ENCODE assay signal across 13 mouse cellular contexts in the genomic region with DNA sequence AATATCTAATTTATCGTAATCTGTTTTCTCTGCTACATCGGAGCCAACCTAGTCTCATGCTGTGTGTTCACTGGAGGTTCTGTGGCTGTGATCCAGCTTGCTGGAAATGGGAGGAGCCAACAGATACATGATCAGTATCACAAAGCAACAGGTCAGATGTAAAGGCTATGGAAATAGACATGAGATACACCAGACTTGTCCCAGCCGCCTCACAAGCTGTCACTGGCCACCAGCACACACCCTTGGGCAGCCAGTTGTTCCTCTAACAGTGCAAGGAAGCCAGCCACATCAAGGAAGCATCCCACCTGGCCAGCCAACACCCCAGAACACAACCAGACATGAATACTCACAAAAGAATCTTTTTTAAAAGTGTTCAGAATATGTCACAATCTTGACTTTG. TPM values are rescaled to one million over a fixed set of nuclear protein-coding genes. Genes with fewer than 3 reads are reported as not detected.
DNase-seq lines count a peak whose midpoint lies in the region; ATAC-seq and TF ChIP-seq lines count a peak whose summit lies in the region.
"Had no signal": no experiment of that assay in that cellular context is flagged by ENCODE, and none has a peak within 500 bp of the region (broad histone marks: within the 10 kb centered on the region; RNA-seq: fewer than 3 reads in every experiment).

No protein-coding gene starts in this region.

- DNase-seq in forebrain, embryonic 11.5 days (ENCODE audit: low spot score) = peak; percentile 47
- DNase-seq in forebrain, embryonic 10.5 days (ENCODE audit: extremely low spot score, low spot score) = no peak
- peak; percentile 39 for DNase-seq in heart, embryonic 10.5 days (ENCODE audit: low spot score)
- DNase-seq in heart, postnatal 4 days = no peak
- no peak for DNase-seq in kidney, postnatal 10 days
- peak; percentile 7 for DNase-seq in stomach, postnatal 0 days (ENCODE audit: low spot score)

- no peak for ATAC-seq in forebrain, embryonic 11.5 days (replicated peaks; ENCODE audit: low FRiP score)
- ATAC-seq in kidney, embryonic 16.5 days (ENCODE audit: low FRiP score, low TSS enrichment) = 0 out of 2 replicates have a peak, but pooled peaks have one; percentile 43
- ATAC-seq in stomach, postnatal 0 days (ENCODE audit: low FRiP score, low TSS enrichment) = no peak

- H3K36me3 ChIP-seq in forebrain, embryonic 11.5 days (ENCODE audit: control insufficient read depth, insufficient read depth, low read length) = no peaks in the 10 kb centered on the region
- no peaks in the 10 kb centered on the region for H3K36me3 ChIP-seq in forebrain, embryonic 10.5 days (replicated peaks)
- no peaks in the 10 kb centered on the region for H3K36me3 ChIP-seq in heart, embryonic 10.5 days
- H3K36me3 ChIP-seq in kidney, embryonic 16.5 days (ENCODE audit: insufficient read depth, low read length) = no peaks in the 10 kb centered on the region
- no peaks in the 10 kb centered on the region for H3K36me3 ChIP-seq in stomach, postnatal 0 days (ENCODE audit: control insufficient read depth, insufficient read depth, low read length)
- H3K36me3 ChIP-seq: embryonic facial prominence, embryonic 13.5 days; heart, embryonic 15.5 days; intestine, embryonic 15.5 days had no signal

- WGBS in forebrain, embryonic 11.5 days = 70% methylated on average over 3 of the region's 3 CpGs
- WGBS in forebrain, embryonic 10.5 days = 81% methylated on average over 3 of the region's 3 CpGs
- WGBS in heart, embryonic 10.5 days = 66% methylated on average over 3 of the region's 3 CpGs
- 70% methylated on average over 3 of the region's 3 CpGs for WGBS in kidney, embryonic 16.5 days
- WGBS in stomach, postnatal 0 days = 74% methylated on average over 3 of the region's 3 CpGs

- no peak overlapping the region for H3K27ac ChIP-seq in forebrain, embryonic 11.5 days (ENCODE audit: low read depth, low read length)
- H3K27ac ChIP-seq in forebrain, embryonic 10.5 days = no peak overlapping the region
- H3K27ac ChIP-seq in heart, embryonic 10.5 days = no peak overlapping the region
- no peak overlapping the region for H3K27ac ChIP-seq in kidney, embryonic 16.5 days (ENCODE audit: low read length)
- no peak overlapping the region for H3K27ac ChIP-seq in stomach, postnatal 0 days (replicated peaks)
- H3K27ac ChIP-seq: embryonic facial prominence, embryonic 13.5 days; gastrocnemius, adult 2 months; heart, embryonic 15.5 days; hindbrain, embryonic 14.5 days; intestine, embryonic 15.5 days had no signal

- no peak for TF ChIP-seq EP300 in stomach, postnatal 0 days (optimal IDR thresholded peaks at IDR 0.05)

- no peaks in the 10 kb centered on the region for H3K27me3 ChIP-seq in forebrain, embryonic 11.5 days (ENCODE audit: control insufficient read depth, insufficient read depth, low read length)
- no peaks in the 10 kb centered on the region for H3K27me3 ChIP-seq in forebrain, embryonic 10.5 days (ENCODE audit: poor library complexity, severe bottlenecking)
- H3K27me3 ChIP-seq in heart, embryonic 10.5 days (ENCODE audit: insufficient read depth, poor library complexity, severe bottlenecking) = peaks cover 10% of the 10 kb centered on the region; the same call in 1 of the 2 replicates
- no peaks in the 10 kb centered on the region for H3K27me3 ChIP-seq in kidney, embryonic 16.5 days (ENCODE audit: insufficient read depth, low read length)
- H3K27me3 ChIP-seq in stomach, postnatal 0 days (ENCODE audit: control insufficient read depth, insufficient read depth, low read length) = no peaks in the 10 kb centered on the region
- H3K27me3 ChIP-seq: embryonic facial prominence, embryonic 13.5 days; intestine, embryonic 15.5 days had no signal

- no peak overlapping the region for H3K4me3 ChIP-seq in forebrain, embryonic 11.5 days (ENCODE audit: low read depth, low read length)
- H3K4me3 ChIP-seq in forebrain, embryonic 10.5 days = no peak overlapping the region
- H3K4me3 ChIP-seq in heart, embryonic 10.5 days = no peak overlapping the region
- no peak overlapping the region for H3K4me3 ChIP-seq in kidney, embryonic 16.5 days (ENCODE audit: low read length)
- no peak overlapping the region for H3K4me3 ChIP-seq in stomach, postnatal 0 days (ENCODE audit: low read depth, low read length)
- H3K4me3 ChIP-seq: embryonic facial prominence, embryonic 13.5 days; gastrocnemius, adult 2 months; heart, embryonic 15.5 days; intestine, embryonic 15.5 days had no signal

- H3K9ac ChIP-seq in forebrain, embryonic 11.5 days (ENCODE audit: low read length) = no peak overlapping the region
- H3K9ac ChIP-seq in kidney, embryonic 16.5 days (replicated peaks; ENCODE audit: low read length) = no peak overlapping the region
- no peak overlapping the region for H3K9ac ChIP-seq in stomach, postnatal 0 days (ENCODE audit: low read length)
- H3K9ac ChIP-seq: embryonic facial prominence, embryonic 13.5 days; heart, embryonic 15.5 days; hindbrain, embryonic 14.5 days; intestine, embryonic 15.5 days had no signal

- H3K9me3 ChIP-seq in forebrain, embryonic 11.5 days (ENCODE audit: control insufficient read depth, low read length) = no peaks in the 10 kb centered on the region
- no peaks in the 10 kb centered on the region for H3K9me3 ChIP-seq in forebrain, embryonic 10.5 days
- no peaks in the 10 kb centered on the region for H3K9me3 ChIP-seq in heart, embryonic 10.5 days
- H3K9me3 ChIP-seq in kidney, embryonic 16.5 days (ENCODE audit: low read length) = no peaks in the 10 kb centered on the region
- H3K9me3 ChIP-seq in stomach, postnatal 0 days (ENCODE audit: control insufficient read depth, low read length) = no peaks in the 10 kb centered on the region
- H3K9me3 ChIP-seq: embryonic facial prominence, embryonic 13.5 days; heart, embryonic 15.5 days; intestine, embryonic 15.5 days had no signal

- no peaks in the 10 kb centered on the region for H3K4me1 ChIP-seq in forebrain, embryonic 11.5 days (replicated peaks; ENCODE audit: control insufficient read depth, insufficient read depth, low read length)
- no peaks in the 10 kb centered on the region for H3K4me1 ChIP-seq in forebrain, embryonic 10.5 days
- H3K4me1 ChIP-seq in heart, embryonic 10.5 days = no peaks in the 10 kb centered on the region
- H3K4me1 ChIP-seq in kidney, embryonic 16.5 days (ENCODE audit: insufficient read depth, low read length) = no peaks in the 10 kb centered on the region
- no peaks in the 10 kb centered on the region for H3K4me1 ChIP-seq in stomach, postnatal 0 days (replicated peaks; ENCODE audit: control insufficient read depth, insufficient read depth)
- H3K4me1 ChIP-seq: embryonic facial prominence, embryonic 13.5 days; heart, embryonic 15.5 days; intestine, embryonic 15.5 days had no signal

- no peak overlapping the region for H3K4me2 ChIP-seq in forebrain, embryonic 11.5 days (ENCODE audit: low read depth, low read length, severe bottlenecking)
- H3K4me2 ChIP-seq in kidney, embryonic 16.5 days (replicated peaks; ENCODE audit: low read depth, low read length) = no peak overlapping the region
- H3K4me2 ChIP-seq in stomach, postnatal 0 days (replicated peaks; ENCODE audit: low read depth) = no peak overlapping the region
- H3K4me2 ChIP-seq: embryonic facial prominence, embryonic 13.5 days; heart, embryonic 11.5 days; heart, embryonic 15.5 days; hindbrain, embryonic 14.5 days; intestine, embryonic 15.5 days had no signal

- TF ChIP-seq CTCF in stomach, postnatal 0 days (IDR thresholded peaks at IDR 0.05; ENCODE audit: low read depth) = no peak

RNA-seq across cellular contexts. Expression of gene Insig1, which starts 23.2 kb away (rescaled TPM):
- polyA plus RNA-seq in forebrain, embryonic 11.5 days (2014; fragmentation: Nextera tagmentation; extraction: Ambion mirVana) = 102 and 103 TPM in 2 replicates
- polyA plus RNA-seq in forebrain, embryonic 10.5 days (2016; fragmentation: Nextera tagmentation; extraction: Ambion mirVana) = 94.2 and 104 TPM in 2 replicates
- 38.7 and 39.6 TPM in 2 replicates for polyA plus RNA-seq in heart, embryonic 10.5 days (2016; fragmentation: Nextera tagmentation; extraction: Ambion mirVana)
- total RNA-seq in heart, postnatal 4 days (2021) = 10 to 100 TPM; 53.3 to 54.0 TPM
- 40.2 and 47.4 TPM in 2 replicates for polyA plus RNA-seq in kidney, embryonic 16.5 days (2015; fragmentation: Nextera tagmentation; extraction: Ambion mirVana)
- polyA plus RNA-seq in stomach, postnatal 0 days (2015; fragmentation: Nextera tagmentation; extraction: Ambion mirVana) = 62.3 and 67.7 TPM in 2 replicates

Comparison
In these comparisons a context has a peak if more than half of its experiments do, and no peak if none do; other contexts are left out.
1. DNase-seq: peak in forebrain, embryonic 11.5 days (single experiment), heart, embryonic 10.5 days (single experiment) and stomach, postnatal 0 days (single experiment); none in forebrain, embryonic 10.5 days (single experiment), heart, postnatal 4 days (single experiment) and kidney, postnatal 10 days (single experiment).